Mouse (Mus musculus): ENCODE data around the gene Snd1. TPM values are rescaled to one million over a fixed set of nuclear protein-coding genes. Genes with fewer than 3 reads are reported as not detected.

The Snd1 gene
- polyA plus RNA-seq, 1 experiment from 2014 or later: 34.9 TPM

- DNase-seq (no peak), ATAC-seq (no peak)
- H3K4me1 ChIP-seq (ENCODE audit: insufficient read depth): no peaks in the 10 kb centered on the region
- H3K9me3 ChIP-seq (ENCODE audit: low read length): no peaks in the 10 kb centered on the region
- H3K4me2 ChIP-seq (ENCODE audit: low read depth, low read length): no peak overlapping the region
- H3K4me3 ChIP-seq (ENCODE audit: low read depth, low read length): no peak overlapping the region
- H3K36me3 ChIP-seq (replicated peaks; ENCODE audit: insufficient read depth, low read length): no peaks in the 10 kb centered on the region
- no peak overlapping the region for H3K9ac ChIP-seq (replicated peaks)
- no peaks in the 10 kb centered on the region for H3K27me3 ChIP-seq (ENCODE audit: insufficient read depth, low read length)
- no peak for TF ChIP-seq EP300 (IDR thresholded peaks at IDR 0.05; ENCODE audit: low read depth)
- 77% methylated on average over 4 of the region's 4 CpGs for WGBS (ENCODE audit: insufficient replicate concordance)
- H3K27ac ChIP-seq (ENCODE audit: low read depth): no peak overlapping the region
Observed at GRCm38 (mm10) chr6:28783082-28783647, 308.2 kb downstream of the Snd1 start.

- no peak for DNase-seq
- WGBS (ENCODE audit: insufficient replicate concordance): 79% methylated on average over 5 of the region's 5 CpGs
- Histone ChIP-seq H3K9me3 (ENCODE audit: low read length) (no peaks in the 10 kb centered on the region), H3K9ac (replicated peaks) (no peak overlapping the region), H3K4me1 (ENCODE audit: insufficient read depth) (no peaks in the 10 kb centered on the region), H3K4me3 (ENCODE audit: low read depth, low read length) (no peak overlapping the region), H3K27ac (ENCODE audit: low read depth) (no peak overlapping the region), H3K4me2 (ENCODE audit: low read depth, low read length) (no peak overlapping the region), H3K27me3 (ENCODE audit: insufficient read depth, low read length) (no peaks in the 10 kb centered on the region), H3K36me3 (replicated peaks; ENCODE audit: insufficient read depth, low read length) (no peaks in the 10 kb centered on the region)
- ATAC-seq: no peak
- TF ChIP-seq EP300 (IDR thresholded peaks at IDR 0.05; ENCODE audit: low read depth): no peak
- TF ChIP-seq CTCF (IDR thresholded peaks at IDR 0.05; ENCODE audit: low read depth): no peak
Observed at GRCm38 (mm10) chr6:28783953-28784352, 309.0 kb downstream of the Snd1 start.

- TF ChIP-seq EP300 (IDR thresholded peaks at IDR 0.05; ENCODE audit: low read depth): no peak
- no peak for TF ChIP-seq CTCF (IDR thresholded peaks at IDR 0.05; ENCODE audit: low read depth)
- Histone ChIP-seq H3K4me1 (ENCODE audit: insufficient read depth) (no peaks in the 10 kb centered on the region), H3K4me2 (ENCODE audit: low read depth, low read length) (no peak overlapping the region), H3K9ac (replicated peaks) (no peak overlapping the region), H3K4me3 (ENCODE audit: low read depth, low read length) (no peak overlapping the region), H3K27me3 (ENCODE audit: insufficient read depth, low read length) (no peaks in the 10 kb centered on the region), H3K36me3 (replicated peaks; ENCODE audit: insufficient read depth, low read length) (0 out of 2 replicates have a peak, but pooled peaks cover 3% of the 10 kb centered on the region), H3K27ac (ENCODE audit: low read depth) (no peak overlapping the region), H3K9me3 (ENCODE audit: low read length) (no peaks in the 10 kb centered on the region)
- ATAC-seq: no peak
- WGBS (ENCODE audit: insufficient replicate concordance): 47% methylated on average over 8 of the region's 8 CpGs
- DNase-seq: no peak
Observed at GRCm38 (mm10) chr6:28785770-28786169, 310.8 kb downstream of the Snd1 start.

GRCm38 (mm10) chr6:28787133-28787532, 312.2 kb downstream of the Snd1 start:
- H3K4me2 ChIP-seq (ENCODE audit: low read depth, low read length): no peak overlapping the region
- no peaks in the 10 kb centered on the region for H3K4me1 ChIP-seq (ENCODE audit: insufficient read depth)
- ATAC-seq (no peak), DNase-seq (no peak)
- H3K27ac ChIP-seq (ENCODE audit: low read depth): no peak overlapping the region
- H3K27me3 ChIP-seq (ENCODE audit: insufficient read depth, low read length): no peaks in the 10 kb centered on the region
- H3K36me3 ChIP-seq (replicated peaks; ENCODE audit: insufficient read depth, low read length): 0 out of 2 replicates have a peak, but pooled peaks cover 3% of the 10 kb centered on the region
- no peak overlapping the region for H3K9ac ChIP-seq (replicated peaks)
- no peak overlapping the region for H3K4me3 ChIP-seq (ENCODE audit: low read depth, low read length)
- WGBS (ENCODE audit: insufficient replicate concordance): 67% methylated on average over 6 of the region's 6 CpGs
- no peak for TF ChIP-seq CTCF (IDR thresholded peaks at IDR 0.05; ENCODE audit: low read depth)
- no peak for TF ChIP-seq EP300 (IDR thresholded peaks at IDR 0.05; ENCODE audit: low read depth)
- no peaks in the 10 kb centered on the region for H3K9me3 ChIP-seq (ENCODE audit: low read length)

GRCm38 (mm10) chr6:28789685-28790084, 314.7 kb downstream of the Snd1 start:
- no peaks in the 10 kb centered on the region for H3K4me1 ChIP-seq (ENCODE audit: insufficient read depth)
- no peak overlapping the region for H3K27ac ChIP-seq (ENCODE audit: low read depth)
- WGBS (ENCODE audit: insufficient replicate concordance): 58% methylated on average over 4 of the region's 4 CpGs
- no peak overlapping the region for H3K4me2 ChIP-seq (ENCODE audit: low read depth, low read length)
- TF ChIP-seq EP300 (IDR thresholded peaks at IDR 0.05; ENCODE audit: low read depth) (no peak), CTCF (IDR thresholded peaks at IDR 0.05; ENCODE audit: low read depth) (no peak)
- no peaks in the 10 kb centered on the region for H3K9me3 ChIP-seq (ENCODE audit: low read length)
- 0 out of 2 replicates have a peak, but pooled peaks cover 5% of the 10 kb centered on the region for H3K36me3 ChIP-seq (replicated peaks; ENCODE audit: insufficient read depth, low read length)
- DNase-seq: no peak
- H3K9ac ChIP-seq (replicated peaks): no peak overlapping the region
- no peaks in the 10 kb centered on the region for H3K27me3 ChIP-seq (ENCODE audit: insufficient read depth, low read length)
- no peak overlapping the region for H3K4me3 ChIP-seq (ENCODE audit: low read depth, low read length)
- no peak for ATAC-seq

GRCm38 (mm10) chr6:28791183-28791582, 316.2 kb downstream of the Snd1 start:
- no peaks in the 10 kb centered on the region for H3K27me3 ChIP-seq (ENCODE audit: insufficient read depth, low read length)

More at GRCm38 (mm10) chr6:28791183-28791582, 316.2 kb downstream of the Snd1 start:
- 55% methylated on average over 3 of the region's 3 CpGs for WGBS (ENCODE audit: insufficient replicate concordance)
- Histone ChIP-seq H3K4me1 (ENCODE audit: insufficient read depth) (no peaks in the 10 kb centered on the region), H3K4me3 (ENCODE audit: low read depth, low read length) (no peak overlapping the region), H3K4me2 (ENCODE audit: low read depth, low read length) (no peak overlapping the region), H3K36me3 (replicated peaks; ENCODE audit: insufficient read depth, low read length) (peaks cover 11% of the 10 kb centered on the region), H3K27ac (ENCODE audit: low read depth) (no peak overlapping the region), H3K9me3 (ENCODE audit: low read length) (no peaks in the 10 kb centered on the region), H3K9ac (replicated peaks) (no peak overlapping the region)
- ATAC-seq: no peak
- no peak for DNase-seq
- TF ChIP-seq CTCF (IDR thresholded peaks at IDR 0.05; ENCODE audit: low read depth) (no peak), EP300 (IDR thresholded peaks at IDR 0.05; ENCODE audit: low read depth) (peak; percentile 20; the same call in 1 of the 2 replicates)

Measured in liver, postnatal 0 days (tissue).